Mouse (Mus musculus) ES-E14 (cell line): Measurements from ENCODE around the gene Rrad. TPM values are rescaled to one million over a fixed set of nuclear protein-coding genes. Genes with fewer than 3 reads are reported as not detected.
A peak's percentile ranks its signal among the peaks of the same experiment; 100 is the strongest.

Experiments
- DNase-seq: peaks from one replicate; pipeline ENCODE4 v3.0.0-alpha.2; 2013; ENCODE audit warnings: low read depth, low spot score
- H3K27ac ChIP-seq: 2 replicates; pipeline ENCODE4 v1.5.1; 2012; ENCODE audit warnings: low read depth, mild to moderate bottlenecking, low read length, moderate library complexity, mixed read lengths; ENCODE audit not compliant: poor library complexity, insufficient read depth, severe bottlenecking
- H3K36me3 ChIP-seq: 2 replicates; pipeline ENCODE4 v1.6.1; 2012; ENCODE audit warnings: mild to moderate bottlenecking, low read length, moderate library complexity, mixed read lengths; ENCODE audit not compliant: control insufficient read depth, poor library complexity, insufficient read depth, severe bottlenecking
- H3K4me1 ChIP-seq, 2 experiments: fragments of 150-350 bp in 1 of 2; sonication (generic) in 1 of 2; 2 replicates each; pipeline ENCODE4 v1.6.1; 2012; ENCODE audit warnings: low read length in 2 of 2, mild to moderate bottlenecking in 1 of 2, mixed read lengths in 1 of 2; ENCODE audit not compliant: control insufficient read depth in 2 of 2, insufficient read depth in 2 of 2, poor library complexity in 1 of 2
- H3K4me3 ChIP-seq, 2 experiments: fragments of 150-350 bp in 1 of 2; sonication (generic) in 1 of 2; 2 replicates each; pipeline ENCODE4 v1.5.1; 2012; ENCODE audit warnings: low read length in 2 of 2, low read depth in 1 of 2, mild to moderate bottlenecking in 1 of 2, mixed read lengths in 1 of 2; ENCODE audit not compliant: insufficient read depth in 1 of 2, poor library complexity in 1 of 2, severe bottlenecking in 1 of 2
- H3K9ac ChIP-seq: 2 replicates; pipeline ENCODE4 v1.6.1; 2012; ENCODE audit warnings: low read depth, mild to moderate bottlenecking, low read length, mixed read lengths; ENCODE audit not compliant: poor library complexity, insufficient read depth, severe bottlenecking
- H3K9me3 ChIP-seq: fragments of 150-350 bp; sonication (generic); 2 replicates; pipeline ENCODE4 v1.6.1; 2012; ENCODE audit warnings: low read depth, mild to moderate bottlenecking, low read length; ENCODE audit not compliant: control insufficient read depth, insufficient read depth
- CHD2 ChIP-seq: IDR thresholded peaks from 2 replicates; pipeline ENCODE4 v1.6.1; 2014; ENCODE audit warnings: mild to moderate bottlenecking, low read depth, low read length, inconsistent platforms
- HCFC1 ChIP-seq: IDR thresholded peaks from 2 replicates; pipeline ENCODE4 v1.6.1; 2012; ENCODE audit warnings: low read length, inconsistent platforms, borderline replicate concordance; ENCODE audit not compliant: insufficient read depth
- MAFK ChIP-seq: IDR thresholded peaks from 2 replicates; pipeline ENCODE4 v1.6.1; 2014; ENCODE audit warnings: mild to moderate bottlenecking, low read depth, low read length, inconsistent platforms; ENCODE audit not compliant: insufficient read depth
- ZC3H11A ChIP-seq: IDR thresholded peaks from 2 replicates; pipeline ENCODE4 v1.6.1; 2012; ENCODE audit warnings: low read depth, mild to moderate bottlenecking, inconsistent platforms, low read length, borderline replicate concordance
- ZNF384 ChIP-seq: IDR thresholded peaks from 2 replicates; pipeline ENCODE4 v1.6.1; 2012; ENCODE audit warnings: low read depth, low read length, inconsistent platforms
- in situ Hi-C, 2 experiments: fragments of 600-800 bp; cut with MboI; formaldehyde crosslinking; loops; one replicate each; pipeline ENCODE4 v1.15.1; 2025; ENCODE audit warnings: low sequenced_read_pairs in 2 of 2, inconsistent platforms in 1 of 2; ENCODE audit not compliant: unreplicated experiment in 2 of 2
- total RNA-seq: library from RNA; depleted of rRNA; stranded (reverse); fragments of 300-350 nt; gene quantifications from 2 replicates; pipeline ENCODE4 v1.2.3, GENCODE M21; 2012

Gene Rrad
- total RNA-seq, 1 experiment = 3.4 TPM

- no peak for TF ChIP-seq ZNF384
- TF ChIP-seq CHD2 = no peak
- TF ChIP-seq HCFC1 = no peak
- TF ChIP-seq ZC3H11A = no peak
- no peak for TF ChIP-seq MAFK
- in situ Hi-C loops = loop anchor here in 1 of 2 experiments (25.0 kb wide), 1 partner anchor 632 kb away; the partner anchor contains the start of genes B3gnt9, Fbxl8, Hsf4 and Tradd
- peak overlapping the region; percentile 34 to 52 for H3K4me3 ChIP-seq
- DNase-seq = no peak
- H3K27ac ChIP-seq = no peak overlapping the region
- H3K9me3 ChIP-seq = no peaks in the 10 kb centered on the region
- H3K4me1 ChIP-seq = peaks cover 0 to 11% of the 10 kb centered on the region in 2 experiments; a peak in 2 of 4 replicates
- H3K9ac ChIP-seq = peak overlapping the region; percentile 33; the same call in 1 of the 2 replicates
- H3K36me3 ChIP-seq = no peaks in the 10 kb centered on the region
These were observed 553 bp downstream of the Rrad start for GRCm38 (mm10) chr8:104630574-104630973.

GRCm38 (mm10) chr8:104630111-104630479 lies 1.0 kb downstream of the Rrad start:
- TF ChIP-seq ZC3H11A (no peak), HCFC1 (no peak), ZNF384 (no peak), MAFK (no peak), CHD2 (no peak)
- in situ Hi-C loops = loop anchor here in 1 of 2 experiments (25.0 kb wide), 1 partner anchor 632 kb away; the partner anchor contains the start of genes B3gnt9, Fbxl8, Hsf4 and Tradd
- Histone ChIP-seq H3K4me1 (peaks cover 0 to 11% of the 10 kb centered on the region in 2 experiments; a peak in 2 of 4 replicates), H3K9ac (no peak overlapping the region), H3K9me3 (no peaks in the 10 kb centered on the region), H3K27ac (no peak overlapping the region), H3K36me3 (no peaks in the 10 kb centered on the region), H3K4me3 (peak overlapping the region; percentile 34 to 52; a peak in 1 of 4 replicates)
- no peak for DNase-seq

GRCm38 (mm10) chr8:104629306-104630110 lies 1.6 kb downstream of the Rrad start:
- Histone ChIP-seq H3K9me3 (no peaks in the 10 kb centered on the region), H3K36me3 (no peaks in the 10 kb centered on the region), H3K9ac (no peak overlapping the region), H3K4me3 (no peak overlapping the region), H3K27ac (no peak overlapping the region), H3K4me1 (peaks cover 0 to 11% of the 10 kb centered on the region in 2 experiments; a peak in 2 of 4 replicates)
- in situ Hi-C loops = loop anchor here in 1 of 2 experiments (25.0 kb wide), 1 partner anchor 633 kb away; the partner anchor contains the start of genes B3gnt9, Fbxl8, Hsf4 and Tradd
- DNase-seq = no peak
- no peak for TF ChIP-seq MAFK
- no peak for TF ChIP-seq ZC3H11A
- TF ChIP-seq HCFC1 = no peak
- no peak for TF ChIP-seq CHD2
- no peak for TF ChIP-seq ZNF384

- Histone ChIP-seq H3K27ac (no peak overlapping the region), H3K36me3 (no peaks in the 10 kb centered on the region), H3K4me1 (peaks cover 0 to 10% of the 10 kb centered on the region in 2 experiments; a peak in 2 of 4 replicates), H3K4me3 (no peak overlapping the region), H3K9ac (no peak overlapping the region), H3K9me3 (no peaks in the 10 kb centered on the region)
- in situ Hi-C loops = loop anchor here in 1 of 2 experiments (25.0 kb wide), 1 partner anchor 634 kb away; the partner anchor contains the start of genes B3gnt9, Fbxl8, Hsf4 and Tradd
- DNase-seq = no peak
- no peak for TF ChIP-seq ZNF384
- TF ChIP-seq HCFC1 = no peak
- TF ChIP-seq ZC3H11A = no peak
- TF ChIP-seq CHD2 = no peak
- no peak for TF ChIP-seq MAFK
These were observed 2.7 kb downstream of the Rrad start for GRCm38 (mm10) chr8:104628402-104628801.
